Mouse (Mus musculus): ENCODE data around the gene Speer4b. TPM values are rescaled to one million over a fixed set of nuclear protein-coding genes. Genes with fewer than 3 reads are reported as not detected.

Speer4b gene
- total and polyA plus RNA-seq, 2 experiments from 2014 or later = not detected

- no peak overlapping the region for H3K27ac ChIP-seq (ENCODE audit: low read depth)
- WGBS = 31% methylated on average over 1 of the region's 1 CpGs
- no peak for TF ChIP-seq EP300 (IDR thresholded peaks at IDR 0.05; ENCODE audit: low read depth)
- no peak for TF ChIP-seq CTCF (IDR thresholded peaks at IDR 0.05; ENCODE audit: low read depth)
- no peak overlapping the region for H3K9ac ChIP-seq (replicated peaks; ENCODE audit: low read depth, low read length)
- H3K4me1 ChIP-seq (ENCODE audit: control insufficient read depth, insufficient read depth) = no peaks in the 10 kb centered on the region
- H3K9me3 ChIP-seq (replicated peaks; ENCODE audit: control insufficient read depth, low read length) = no peaks in the 10 kb centered on the region
- H3K4me2 ChIP-seq (ENCODE audit: low read depth, low read length) = no peak overlapping the region
- ATAC-seq (ENCODE audit: insufficient read depth, low read depth) = no peak
- H3K36me3 ChIP-seq (replicated peaks; ENCODE audit: control insufficient read depth, insufficient read depth, low read length) = no peaks in the 10 kb centered on the region
- no peaks in the 10 kb centered on the region for H3K27me3 ChIP-seq (ENCODE audit: control insufficient read depth, insufficient read depth, low read length)
- no peak overlapping the region for H3K4me3 ChIP-seq (ENCODE audit: low read depth, low read length)
- DNase-seq (ENCODE audit: low spot score) = no peak
These were observed 15.1 kb downstream of the Speer4b start for GRCm38 (mm10) chr5:27486138-27486537.

- no peak overlapping the region for H3K4me3 ChIP-seq (ENCODE audit: low read depth, low read length)
- no peak for DNase-seq (ENCODE audit: low spot score)
- 72% methylated on average over 2 of the region's 2 CpGs for WGBS
These were observed 19.5 kb downstream of the Speer4b start for GRCm38 (mm10) chr5:27481706-27482105.

GRCm38 (mm10) chr5:27474964-27475465, 26.2 kb downstream of the Speer4b start:
- Histone ChIP-seq H3K9me3 (replicated peaks; ENCODE audit: control insufficient read depth, low read length) (no peaks in the 10 kb centered on the region), H3K36me3 (replicated peaks; ENCODE audit: control insufficient read depth, insufficient read depth, low read length) (no peaks in the 10 kb centered on the region), H3K27ac (ENCODE audit: low read depth) (no peak overlapping the region), H3K4me1 (ENCODE audit: control insufficient read depth, insufficient read depth) (no peaks in the 10 kb centered on the region), H3K9ac (replicated peaks; ENCODE audit: low read depth, low read length) (no peak overlapping the region), H3K4me2 (ENCODE audit: low read depth, low read length) (no peak overlapping the region), H3K27me3 (ENCODE audit: control insufficient read depth, insufficient read depth, low read length) (no peaks in the 10 kb centered on the region), H3K4me3 (ENCODE audit: low read depth, low read length) (no peak overlapping the region)
- ATAC-seq (ENCODE audit: insufficient read depth, low read depth) (no peak), DNase-seq (ENCODE audit: low spot score) (no peak)
- 68% methylated on average over 4 of the region's 4 CpGs for WGBS
- TF ChIP-seq EP300 (IDR thresholded peaks at IDR 0.05; ENCODE audit: low read depth) (no peak), CTCF (IDR thresholded peaks at IDR 0.05; ENCODE audit: low read depth) (no peak)

More at GRCm38 (mm10) chr5:27481706-27482105, 19.5 kb downstream of the Speer4b start:
- no peak for ATAC-seq (ENCODE audit: insufficient read depth, low read depth)
- no peak for TF ChIP-seq EP300 (IDR thresholded peaks at IDR 0.05; ENCODE audit: low read depth)
- TF ChIP-seq CTCF (IDR thresholded peaks at IDR 0.05; ENCODE audit: low read depth) = no peak
- no peak overlapping the region for H3K4me2 ChIP-seq (ENCODE audit: low read depth, low read length)
- no peaks in the 10 kb centered on the region for H3K4me1 ChIP-seq (ENCODE audit: control insufficient read depth, insufficient read depth)
- no peak overlapping the region for H3K27ac ChIP-seq (ENCODE audit: low read depth)
- H3K36me3 ChIP-seq (replicated peaks; ENCODE audit: control insufficient read depth, insufficient read depth, low read length) = no peaks in the 10 kb centered on the region
- H3K9ac ChIP-seq (replicated peaks; ENCODE audit: low read depth, low read length) = no peak overlapping the region
- H3K27me3 ChIP-seq (ENCODE audit: control insufficient read depth, insufficient read depth, low read length) = no peaks in the 10 kb centered on the region
- H3K9me3 ChIP-seq (replicated peaks; ENCODE audit: control insufficient read depth, low read length) = no peaks in the 10 kb centered on the region

DNA sequence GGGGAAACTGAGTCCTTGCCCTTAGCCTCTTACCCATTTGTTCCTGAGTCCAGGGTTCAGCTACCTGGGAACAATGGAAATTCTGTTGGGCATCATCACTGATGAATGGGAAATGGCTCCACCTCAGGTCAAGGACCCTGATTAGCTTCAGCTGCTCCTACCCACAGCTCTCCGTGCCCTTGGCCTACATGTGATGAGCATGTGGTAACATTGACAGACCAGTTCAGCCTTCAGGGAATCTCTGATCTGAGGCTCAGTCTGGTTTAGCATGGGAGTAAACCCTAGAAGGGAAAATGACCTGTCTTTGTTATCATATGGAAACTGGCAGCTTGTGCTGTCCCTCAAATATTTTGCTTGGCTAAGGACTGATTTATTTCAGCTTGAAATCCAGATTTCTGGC, 43.6 kb downstream of the Speer4b start:
- Histone ChIP-seq H3K4me2 (ENCODE audit: low read depth, low read length) (no peak overlapping the region), H3K4me3 (ENCODE audit: low read depth, low read length) (no peak overlapping the region), H3K9ac (replicated peaks; ENCODE audit: low read depth, low read length) (no peak overlapping the region), H3K27me3 (ENCODE audit: control insufficient read depth, insufficient read depth, low read length) (no peaks in the 10 kb centered on the region), H3K36me3 (replicated peaks; ENCODE audit: control insufficient read depth, insufficient read depth, low read length) (no peaks in the 10 kb centered on the region), H3K4me1 (ENCODE audit: control insufficient read depth, insufficient read depth) (no peaks in the 10 kb centered on the region), H3K27ac (ENCODE audit: low read depth) (no peak overlapping the region), H3K9me3 (replicated peaks; ENCODE audit: control insufficient read depth, low read length) (no peaks in the 10 kb centered on the region)
- 46% methylated on average over 1 of the region's 1 CpGs for WGBS
- ATAC-seq (ENCODE audit: insufficient read depth, low read depth) (no peak), DNase-seq (ENCODE audit: low spot score) (no peak)
- TF ChIP-seq EP300 (IDR thresholded peaks at IDR 0.05; ENCODE audit: low read depth) = no peak
- no peak for TF ChIP-seq CTCF (IDR thresholded peaks at IDR 0.05; ENCODE audit: low read depth)

DNA sequence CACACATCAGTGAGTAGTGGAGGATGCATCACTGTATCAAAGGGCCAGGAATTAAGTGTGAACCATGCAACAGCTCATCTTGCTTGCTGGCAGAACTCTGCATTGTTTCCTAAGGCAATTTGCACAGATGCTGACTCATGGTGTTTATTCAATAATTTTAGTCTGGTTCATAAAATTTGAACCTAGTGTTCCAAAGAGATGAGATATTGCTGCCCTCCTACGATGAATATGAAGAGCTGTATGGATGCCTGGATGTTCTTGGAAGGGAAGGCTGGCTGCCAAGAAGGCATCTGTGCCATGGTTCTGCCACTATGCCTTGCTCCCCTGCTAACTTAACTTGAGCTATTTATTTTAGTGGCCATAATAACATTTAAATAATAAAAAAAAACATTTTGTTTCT, 44.3 kb downstream of the Speer4b start:
- H3K27ac ChIP-seq (ENCODE audit: low read depth) = no peak overlapping the region
- WGBS = 81% methylated on average over 1 of the region's 1 CpGs
- DNase-seq (ENCODE audit: low spot score) = no peak
- no peak for TF ChIP-seq CTCF (IDR thresholded peaks at IDR 0.05; ENCODE audit: low read depth)
- no peak for TF ChIP-seq EP300 (IDR thresholded peaks at IDR 0.05; ENCODE audit: low read depth)
- H3K27me3 ChIP-seq (ENCODE audit: control insufficient read depth, insufficient read depth, low read length) = no peaks in the 10 kb centered on the region
- no peak overlapping the region for H3K4me2 ChIP-seq (ENCODE audit: low read depth, low read length)
- ATAC-seq (ENCODE audit: insufficient read depth, low read depth) = no peak
- H3K9ac ChIP-seq (replicated peaks; ENCODE audit: low read depth, low read length) = no peak overlapping the region
- H3K9me3 ChIP-seq (replicated peaks; ENCODE audit: control insufficient read depth, low read length) = no peaks in the 10 kb centered on the region
- H3K4me1 ChIP-seq (ENCODE audit: control insufficient read depth, insufficient read depth) = no peaks in the 10 kb centered on the region
- no peaks in the 10 kb centered on the region for H3K36me3 ChIP-seq (replicated peaks; ENCODE audit: control insufficient read depth, insufficient read depth, low read length)
- H3K4me3 ChIP-seq (ENCODE audit: low read depth, low read length) = no peak overlapping the region

GRCm38 (mm10) chr5:27454386-27454785, 46.9 kb downstream of the Speer4b start:
- no peak for ATAC-seq (ENCODE audit: insufficient read depth, low read depth)
- H3K9ac ChIP-seq (replicated peaks; ENCODE audit: low read depth, low read length) = no peak overlapping the region
- no peaks in the 10 kb centered on the region for H3K27me3 ChIP-seq (ENCODE audit: control insufficient read depth, insufficient read depth, low read length)
- H3K27ac ChIP-seq (ENCODE audit: low read depth) = no peak overlapping the region
- no peaks in the 10 kb centered on the region for H3K36me3 ChIP-seq (replicated peaks; ENCODE audit: control insufficient read depth, insufficient read depth, low read length)
- TF ChIP-seq EP300 (IDR thresholded peaks at IDR 0.05; ENCODE audit: low read depth) (no peak), CTCF (IDR thresholded peaks at IDR 0.05; ENCODE audit: low read depth) (no peak)
- WGBS = 68% methylated on average over 3 of the region's 3 CpGs
- no peak overlapping the region for H3K4me2 ChIP-seq (ENCODE audit: low read depth, low read length)
- H3K9me3 ChIP-seq (replicated peaks; ENCODE audit: control insufficient read depth, low read length) = no peaks in the 10 kb centered on the region
- no peaks in the 10 kb centered on the region for H3K4me1 ChIP-seq (ENCODE audit: control insufficient read depth, insufficient read depth)
- no peak overlapping the region for H3K4me3 ChIP-seq (ENCODE audit: low read depth, low read length)
- DNase-seq (ENCODE audit: low spot score) = no peak
